Mouse (Mus musculus): ENCODE results near the gene Lamc2.

Gene Lamc2

DNA sequence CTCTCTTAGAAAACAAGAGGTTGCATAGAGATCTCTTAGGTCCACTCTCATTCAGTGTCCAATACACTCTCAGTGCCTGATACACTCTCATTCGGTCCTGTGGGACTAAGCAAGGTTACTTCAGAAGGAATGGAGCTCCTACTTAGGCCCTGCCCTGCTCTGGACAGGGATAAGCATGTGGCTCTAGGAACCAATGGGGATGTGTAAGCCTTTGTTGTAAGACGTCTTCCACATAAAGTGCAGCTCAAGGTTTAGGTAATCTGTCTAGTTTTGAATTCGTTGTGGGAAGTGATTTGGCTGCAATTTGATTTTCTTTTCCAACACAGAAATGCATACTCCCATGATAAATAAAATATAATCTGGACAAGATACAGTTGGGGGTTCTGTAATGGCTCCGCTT, 6.1 kb downstream of the Lamc2 start:
- DNase-seq (ENCODE audit: low spot score in 2 of 2), result no peak

DNA sequence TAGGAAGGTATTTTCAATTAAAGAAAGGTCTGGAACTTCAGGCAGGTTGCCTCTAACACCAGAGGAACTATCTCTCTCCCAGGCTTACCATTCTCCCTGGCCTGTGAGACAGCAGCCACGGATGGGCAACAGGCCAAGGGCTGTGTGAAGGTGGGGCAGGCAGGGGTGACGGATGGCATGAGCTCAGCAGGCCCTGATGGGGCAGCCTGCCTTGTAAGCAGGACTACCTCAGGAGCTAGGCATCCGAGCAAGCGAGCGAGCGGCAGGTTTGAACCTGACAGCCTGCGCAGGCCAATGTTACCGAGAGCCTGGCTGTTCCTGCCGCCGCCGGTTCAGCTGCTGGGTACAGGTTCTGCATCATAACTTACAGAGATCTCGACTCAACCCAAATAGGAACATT, 11.4 kb downstream of the Lamc2 start:
- peak; percentile 63 to 74 for DNase-seq (ENCODE audit: low spot score in 2 of 2)

DNA sequence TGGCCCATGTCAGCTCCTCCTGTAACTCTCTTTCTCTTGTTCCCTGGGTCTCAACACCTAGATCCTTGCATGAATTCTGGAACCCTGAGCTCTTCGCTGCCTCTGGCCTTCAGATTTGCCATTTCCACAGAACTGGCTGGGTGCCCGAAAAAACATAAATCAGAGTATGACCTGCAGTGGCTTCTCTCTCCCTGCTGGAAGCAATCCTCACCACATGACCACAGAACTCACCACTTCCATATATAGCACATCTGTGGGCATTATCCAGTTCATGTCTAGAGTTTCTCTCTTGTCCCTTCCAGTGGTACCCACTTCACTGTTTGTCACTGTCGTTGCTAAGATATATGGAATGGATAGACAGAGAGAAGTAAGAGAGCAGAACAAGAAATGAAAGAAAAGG, 13.0 kb downstream of the Lamc2 start:
- no peak for DNase-seq (ENCODE audit: low spot score in 2 of 2)

DNA sequence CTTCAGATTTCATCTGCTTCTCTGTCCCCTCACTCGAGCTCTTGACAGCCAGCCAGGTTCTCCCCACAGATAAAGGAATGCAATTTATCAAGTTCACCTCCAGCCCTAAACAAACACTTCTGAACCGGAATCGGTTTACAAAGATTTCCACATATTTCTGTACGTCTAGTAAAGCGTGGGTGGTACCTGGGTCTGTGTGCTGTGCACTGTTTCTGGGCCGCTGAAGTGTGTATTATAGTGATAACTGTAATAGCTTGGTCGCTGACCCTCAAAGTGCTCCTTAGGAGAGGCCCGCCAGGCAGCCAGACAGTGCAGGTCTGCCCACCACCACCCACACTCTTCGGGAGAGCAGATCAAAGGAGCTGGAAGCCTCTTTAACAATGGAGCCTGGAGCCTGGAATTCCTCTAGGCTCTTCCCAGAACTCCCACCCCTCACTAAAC, 13.9 kb downstream of the Lamc2 start:
- DNase-seq (ENCODE audit: low spot score in 2 of 2), result no peak

DNA sequence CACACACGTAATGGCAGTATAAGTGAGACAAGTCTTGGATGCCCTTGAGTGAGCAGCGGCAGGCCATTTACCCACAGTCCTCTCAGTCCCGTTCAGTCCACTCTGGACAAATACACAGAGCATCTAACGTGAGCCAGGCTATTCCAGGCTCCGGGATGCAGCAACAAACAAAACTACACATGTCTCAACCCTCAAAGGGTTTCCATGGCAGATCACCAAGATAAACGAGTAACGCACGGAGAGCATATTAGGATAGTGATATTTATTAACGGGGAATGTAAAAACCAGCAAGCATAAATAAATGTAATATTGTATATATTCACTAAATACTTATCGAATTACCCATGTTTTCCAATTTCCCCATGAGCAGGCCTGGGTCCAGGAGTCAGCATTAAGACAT, 15.2 kb downstream of the Lamc2 start:
- DNase-seq (ENCODE audit: low spot score in 2 of 2), result no peak

DNA sequence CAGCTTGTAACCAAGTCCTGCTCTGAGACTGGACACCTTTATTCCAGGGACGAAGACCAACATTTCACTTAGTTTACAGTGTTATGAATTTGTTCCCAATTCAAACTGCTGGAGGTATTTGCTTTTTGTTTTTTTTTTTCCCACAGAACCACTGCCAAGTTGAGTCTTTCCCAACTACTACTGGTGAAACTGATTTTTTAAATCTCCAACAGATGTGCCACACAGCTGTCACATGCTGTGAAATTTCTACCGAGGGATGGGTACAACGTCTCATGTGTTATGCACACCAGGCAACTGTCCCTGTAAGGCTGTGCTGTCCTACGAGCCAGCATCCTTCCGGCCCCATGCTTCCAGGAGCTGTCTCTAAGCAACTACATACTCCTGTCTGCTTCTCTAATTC, 18.0 kb downstream of the Lamc2 start:
- DNase-seq (ENCODE audit: low spot score in 2 of 2), result no peak

DNA sequence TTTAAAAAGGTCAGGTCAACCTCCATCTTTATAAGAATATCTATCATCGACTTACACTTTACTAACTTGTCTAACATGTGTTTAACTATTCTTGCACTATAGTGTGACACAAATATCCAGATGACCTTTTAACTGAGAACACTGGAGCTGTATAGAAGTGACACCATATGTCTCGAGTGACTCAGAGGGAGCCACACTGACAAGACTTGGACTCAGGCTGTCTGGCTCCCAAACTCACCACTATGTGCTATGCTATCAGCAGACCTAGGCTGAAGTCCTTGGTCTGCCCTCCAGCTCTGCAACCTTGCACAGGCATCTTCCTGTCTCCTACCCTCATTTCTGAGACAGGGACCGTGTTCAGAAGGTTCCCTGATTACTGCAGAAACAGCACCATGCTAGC, 22.4 kb downstream of the Lamc2 start:
- no peak for DNase-seq (ENCODE audit: low spot score in 2 of 2)

DNA sequence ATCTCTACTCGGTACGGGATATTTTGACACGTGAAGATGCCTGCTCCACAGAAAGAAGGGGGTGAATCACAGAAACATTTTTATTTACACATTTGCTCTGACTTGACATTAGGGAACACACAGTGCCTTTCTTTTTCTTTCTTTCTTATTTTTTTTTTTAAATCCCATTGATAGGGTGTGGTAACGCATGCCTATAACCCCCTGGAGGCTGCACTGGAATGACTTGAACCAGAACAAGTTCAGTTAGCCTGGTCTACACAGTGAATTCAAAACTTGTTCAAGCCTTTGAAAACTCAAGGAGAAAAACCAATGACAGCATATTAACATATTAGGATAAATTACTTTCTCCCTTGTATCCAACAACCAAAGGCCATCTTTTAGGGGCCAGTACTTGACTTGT, 27.1 kb downstream of the Lamc2 start:
- DNase-seq (ENCODE audit: low spot score in 2 of 2), result no peak

DNA sequence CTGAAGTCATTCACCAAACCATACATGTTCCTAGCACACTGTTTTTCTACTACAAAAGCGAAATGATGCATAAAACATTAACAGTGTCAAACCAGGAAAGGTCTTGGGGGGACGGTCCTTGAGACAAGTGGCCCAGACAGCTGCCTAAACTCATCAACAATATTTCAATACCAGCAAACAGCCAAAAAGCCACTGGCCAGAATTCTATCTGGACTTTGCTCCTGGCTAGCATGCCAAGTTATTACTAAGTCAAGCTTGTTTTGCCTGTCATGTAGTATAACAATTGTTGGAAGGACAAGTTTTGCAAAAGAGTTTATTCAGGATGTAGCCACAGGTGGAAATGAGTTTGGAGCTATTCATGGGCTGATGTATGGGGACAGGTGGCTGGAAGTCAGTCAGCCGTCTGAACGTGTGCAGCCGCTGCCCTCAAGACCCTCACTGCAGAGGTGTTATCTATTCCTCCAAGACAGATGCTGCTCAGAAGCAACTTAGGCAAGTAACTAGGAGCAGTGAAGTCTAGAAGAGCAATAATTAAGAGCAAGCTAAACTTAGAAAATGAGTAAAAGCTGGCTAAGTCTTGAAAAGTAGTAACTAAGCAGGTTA, 29.1 kb downstream of the Lamc2 start:
- no peak for DNase-seq (ENCODE audit: low spot score in 2 of 2)

DNA sequence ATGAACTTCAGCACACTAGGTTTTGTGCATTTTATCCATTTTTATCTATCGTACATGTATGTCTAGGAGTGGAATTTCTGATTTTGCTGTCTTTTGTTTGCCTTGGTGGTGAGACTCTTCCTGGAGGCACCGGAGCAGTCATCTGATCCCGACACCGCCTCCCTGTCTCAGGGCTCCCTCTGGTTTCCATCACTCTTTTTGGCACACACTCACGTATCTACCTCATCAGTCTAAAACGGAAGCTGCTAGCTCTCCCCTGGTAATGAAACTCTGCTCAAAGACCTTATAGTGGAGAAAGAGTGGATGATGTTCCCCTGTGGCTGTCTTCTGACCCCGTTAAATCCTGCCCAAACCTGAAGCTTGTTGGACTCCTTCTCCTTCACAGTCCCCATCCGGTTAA, 30.9 kb downstream of the Lamc2 start:
- DNase-seq (ENCODE audit: low spot score in 2 of 2), result no peak

DNA sequence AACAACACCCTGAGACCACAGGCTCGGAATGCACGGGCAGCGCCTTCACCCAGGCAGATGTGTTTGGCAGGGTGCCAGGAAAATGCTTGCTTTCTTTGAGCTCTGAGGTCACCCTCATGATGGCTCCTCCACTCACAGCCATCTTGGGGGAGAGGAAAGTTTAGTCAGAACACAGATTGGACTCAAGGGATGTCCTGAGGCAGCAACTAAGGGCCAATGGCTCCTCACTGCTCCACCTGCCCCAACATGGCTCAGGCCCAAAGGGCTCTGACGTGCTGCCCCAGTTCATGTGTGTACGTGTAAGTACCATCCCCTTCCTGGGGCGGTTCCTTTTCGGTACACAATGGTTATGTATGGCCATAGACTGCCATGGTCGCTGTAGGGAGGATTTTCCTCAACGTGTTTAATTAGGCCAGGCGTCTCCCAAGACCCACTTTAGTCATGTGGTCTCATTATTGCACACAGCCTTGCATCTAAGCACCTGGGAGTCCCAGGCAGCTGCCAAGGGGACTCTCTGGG, 32.6 kb downstream of the Lamc2 start:
- peak in 1 of 2 experiments; percentile 67 for DNase-seq (ENCODE audit: low spot score in 2 of 2)

DNA sequence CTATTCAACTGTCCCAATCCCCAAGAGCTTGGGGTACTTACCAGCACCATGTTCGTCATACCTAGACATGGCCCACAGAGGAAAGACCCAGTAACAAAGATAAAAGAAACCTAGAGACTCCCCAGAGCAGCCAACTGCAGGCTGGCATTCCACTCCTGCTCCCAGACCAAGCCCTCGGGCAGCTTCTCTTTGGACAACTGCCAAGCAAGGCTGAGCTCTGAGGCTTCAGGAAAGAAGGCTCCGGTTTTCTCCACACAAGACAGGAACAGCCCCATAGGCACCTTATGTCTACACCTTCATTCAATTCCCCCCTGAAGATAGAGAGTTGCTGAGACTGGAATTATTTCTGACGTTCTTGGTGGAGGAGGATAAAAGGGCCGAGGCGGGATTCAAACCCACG, 33.7 kb downstream of the Lamc2 start:
- DNase-seq (ENCODE audit: low spot score in 2 of 2), result no peak

DNA sequence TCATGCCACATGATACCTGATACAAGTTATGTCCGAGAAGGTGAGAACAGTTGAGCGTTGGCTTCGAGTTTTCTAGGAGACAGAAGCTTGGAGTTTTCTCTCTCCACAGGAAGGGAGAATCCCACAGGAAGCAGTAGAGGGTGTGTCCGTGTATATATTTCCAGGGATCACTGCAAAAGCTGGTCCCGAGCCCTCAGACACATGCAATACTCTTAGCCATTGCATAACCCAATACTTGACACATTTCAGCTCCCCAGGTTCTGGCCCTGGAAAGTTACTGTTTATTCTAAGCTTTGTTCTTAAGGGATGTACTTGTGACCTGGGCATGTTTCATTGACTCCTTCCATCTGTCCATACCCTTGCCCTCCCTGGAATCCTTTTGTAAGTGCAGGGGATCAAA, 40.5 kb downstream of the Lamc2 start:
- no peak for DNase-seq (ENCODE audit: low spot score in 2 of 2)

DNA sequence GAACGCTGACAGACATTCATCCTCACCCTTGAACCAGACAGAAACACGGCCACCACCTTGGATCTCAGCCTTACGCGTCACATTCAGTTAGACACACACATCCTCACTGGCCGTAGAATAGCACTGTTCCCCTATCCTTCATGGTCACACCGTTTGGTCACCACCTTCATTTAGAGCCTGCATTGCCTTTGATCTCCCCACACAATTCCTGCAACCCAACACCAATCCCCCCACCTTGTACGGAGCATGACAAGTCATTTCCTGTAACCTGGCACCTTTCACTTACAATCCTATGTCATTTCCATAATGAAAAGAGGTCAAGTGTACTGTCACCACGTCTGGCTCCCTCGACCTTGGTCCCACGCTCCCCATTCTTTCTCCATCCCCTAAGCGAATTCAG, 42.2 kb downstream of the Lamc2 start:
- DNase-seq (ENCODE audit: low spot score in 2 of 2), result no peak

DNA sequence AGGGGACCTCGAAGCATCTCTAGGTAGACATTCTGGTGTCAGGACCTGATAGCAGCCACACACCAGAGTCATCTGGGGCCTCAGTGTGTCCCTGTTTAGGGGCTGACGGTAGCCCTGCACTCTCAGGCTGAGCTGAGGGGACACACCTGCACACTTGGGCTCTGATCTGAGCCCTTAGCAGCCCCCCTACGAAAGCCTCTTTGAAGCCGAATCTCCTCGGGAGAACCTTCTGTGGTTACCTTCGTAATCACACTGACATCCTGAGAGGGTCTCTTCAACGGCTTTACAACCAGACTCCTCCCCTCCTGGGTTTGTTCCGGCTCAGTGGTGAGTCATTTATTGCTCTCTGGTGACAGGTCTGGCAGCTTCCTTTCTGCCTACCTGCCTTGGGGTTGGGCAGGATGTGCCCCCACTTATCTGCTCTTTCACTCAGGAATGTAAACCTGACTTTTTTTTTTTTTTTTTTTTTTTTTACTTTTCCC, 45.5 kb downstream of the Lamc2 start:
- DNase-seq (ENCODE audit: low spot score in 2 of 2), result no peak

DNA sequence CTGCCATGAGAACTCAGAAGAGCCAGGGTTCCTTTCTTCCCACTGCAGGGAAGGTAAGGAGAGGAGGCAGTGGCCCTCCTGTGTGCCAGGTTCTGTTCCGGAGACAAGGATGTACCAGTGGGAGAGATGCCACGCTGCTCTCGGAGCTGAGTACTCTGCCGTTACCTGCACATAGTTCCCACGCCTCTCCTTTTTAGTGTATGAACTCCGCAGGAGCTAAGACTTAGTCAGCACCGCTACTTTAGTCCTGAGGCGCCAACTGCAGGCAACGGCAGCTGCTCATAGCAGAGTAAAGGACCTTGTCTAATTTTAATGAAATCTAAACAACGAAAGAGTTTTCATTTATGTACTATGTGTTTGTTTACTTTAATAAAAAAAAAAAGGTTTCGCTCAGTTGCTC, 46.0 kb downstream of the Lamc2 start:
- no peak for DNase-seq (ENCODE audit: low spot score in 2 of 2)

DNA sequence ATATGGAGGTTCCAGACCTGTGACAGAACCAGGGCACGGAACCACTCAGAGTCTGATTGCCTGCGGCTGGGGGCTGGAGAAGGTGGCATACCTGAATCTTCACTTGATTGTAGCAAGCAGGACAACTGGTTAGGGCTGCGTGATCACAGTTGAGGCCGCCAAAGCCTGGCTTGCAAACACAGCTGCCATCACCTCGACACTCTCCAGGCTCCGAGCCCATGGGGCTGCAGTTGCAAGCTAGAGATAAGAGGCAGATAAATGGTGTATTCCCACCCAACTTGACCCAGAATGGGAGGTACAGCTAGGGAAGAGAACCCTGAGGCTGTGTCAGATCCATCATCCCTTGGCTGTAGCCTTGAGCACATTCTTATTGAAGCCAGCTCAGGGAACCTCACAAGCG, 46.6 kb downstream of the Lamc2 start:
- DNase-seq (ENCODE audit: low spot score in 2 of 2), result no peak

DNA sequence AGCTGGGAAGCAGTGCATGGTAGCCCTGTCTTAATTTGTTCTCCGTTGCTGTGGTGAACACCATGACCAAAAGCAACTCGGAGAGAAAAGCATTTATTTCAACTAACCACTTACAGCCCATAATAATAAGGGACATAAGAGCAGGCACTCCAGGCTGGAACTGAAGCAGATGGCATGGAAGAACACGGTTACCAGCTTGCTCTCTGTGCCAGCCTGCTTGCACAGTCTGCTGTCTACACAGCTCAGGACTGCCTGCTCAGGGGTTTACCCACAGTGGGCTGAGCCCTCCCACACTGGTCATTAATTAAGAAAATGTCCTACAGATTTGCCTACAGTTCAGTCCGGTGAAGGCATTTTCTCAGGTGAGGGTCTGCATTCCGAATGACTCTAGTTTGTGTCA, 47.8 kb downstream of the Lamc2 start:
- no peak for DNase-seq (ENCODE audit: low spot score in 2 of 2)

DNA sequence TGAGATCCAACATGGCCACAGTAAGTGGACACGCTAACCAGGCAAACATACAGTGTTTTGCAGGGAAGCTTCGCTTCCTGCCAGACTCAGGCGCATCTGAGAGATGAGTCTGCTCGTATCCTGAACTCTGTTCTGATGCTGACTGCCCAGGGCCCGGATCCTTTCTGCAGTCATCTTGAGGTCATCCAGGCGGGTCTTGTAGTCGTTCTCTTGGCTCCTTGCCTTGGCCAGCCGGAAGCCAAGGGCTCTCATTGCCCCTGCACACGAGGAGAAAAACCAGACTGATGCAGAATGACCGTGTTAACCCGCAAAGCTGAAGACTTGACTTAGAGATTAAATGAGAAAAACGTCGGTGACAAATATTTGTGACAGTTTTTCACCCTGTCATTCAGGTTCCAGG, 49.6 kb downstream of the Lamc2 start:
- no peak for DNase-seq (ENCODE audit: low spot score in 2 of 2)

DNA sequence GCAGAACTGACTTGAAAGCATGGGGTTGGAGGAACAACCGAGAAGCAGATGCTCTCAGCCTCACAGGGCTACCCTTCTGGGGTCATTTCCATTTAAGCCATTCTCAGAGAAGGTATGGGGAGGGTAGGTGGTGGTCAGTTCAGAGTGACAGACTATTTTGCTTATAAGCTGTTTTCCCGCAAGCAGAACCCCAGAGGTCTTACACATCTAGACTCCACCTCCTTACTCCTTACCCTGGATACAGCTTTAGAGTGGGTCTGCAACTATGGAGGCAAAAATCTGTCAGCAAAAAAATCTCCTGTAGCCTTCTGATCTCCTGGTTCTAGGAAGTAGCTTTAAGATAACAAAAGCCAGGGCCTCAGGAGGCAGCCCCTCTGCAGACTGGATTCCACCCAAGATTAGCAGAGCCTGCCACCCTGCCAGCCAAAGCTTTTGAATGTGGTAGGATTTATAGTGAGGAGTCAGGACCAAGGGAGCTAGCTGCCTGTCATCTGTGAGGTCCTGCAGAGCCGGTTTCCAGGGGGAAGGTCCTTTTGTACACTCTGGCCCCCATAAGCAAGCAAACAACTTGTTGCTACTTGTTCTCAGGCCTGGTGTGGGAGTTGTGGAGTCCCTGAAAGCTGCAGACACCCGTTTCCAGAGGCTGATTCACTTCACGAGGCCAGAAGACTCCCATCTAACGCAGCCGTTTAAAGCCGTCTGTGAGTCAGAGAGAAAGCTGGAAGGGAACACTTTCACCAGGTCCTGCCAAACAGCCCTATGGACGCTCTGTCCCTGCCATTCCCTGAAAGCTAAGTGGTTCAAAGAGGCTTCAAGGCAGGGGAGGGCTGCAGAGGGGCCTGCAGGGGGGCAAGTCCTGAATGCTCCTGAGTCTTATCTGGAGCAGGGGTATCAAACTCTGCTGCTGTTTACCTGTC, 52.1 kb downstream of the Lamc2 start:
- peak in 1 of 2 experiments; percentile 64 for DNase-seq (ENCODE audit: low spot score in 2 of 2)

DNA sequence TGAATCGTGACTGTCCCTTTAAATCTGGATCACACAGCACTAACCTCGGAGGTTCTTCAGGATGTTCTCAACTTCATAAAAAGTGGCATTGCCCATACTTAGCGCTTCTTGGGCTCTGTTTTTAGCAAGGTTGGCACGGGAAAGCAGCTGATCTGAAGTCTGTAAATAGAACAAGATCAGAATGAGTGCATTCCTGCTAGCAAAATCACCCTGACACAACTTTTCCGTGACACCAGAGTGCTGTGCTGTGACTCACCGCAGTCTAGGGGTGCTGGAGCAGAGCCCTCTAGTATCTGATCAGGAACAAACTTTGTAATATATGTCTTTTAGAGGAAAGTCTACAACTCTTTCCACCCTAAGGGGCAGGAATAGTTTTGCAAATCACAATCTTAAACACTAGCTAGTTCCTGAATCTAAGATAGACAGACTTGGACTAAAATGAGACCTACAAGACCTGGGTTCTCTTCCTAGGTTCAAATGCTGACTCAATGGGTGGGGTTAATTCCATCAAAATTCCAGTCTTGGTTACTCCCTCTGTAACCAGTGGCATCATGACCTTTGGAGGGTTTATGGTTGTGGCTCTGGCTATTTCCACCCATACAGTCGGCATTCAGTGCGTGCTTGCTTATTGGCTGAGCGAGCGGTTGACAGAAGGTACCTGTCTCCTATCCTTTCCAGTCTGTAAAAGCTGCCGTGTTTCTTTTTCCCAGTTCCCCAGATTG, 56.1 kb downstream of the Lamc2 start:
- DNase-seq (ENCODE audit: low spot score in 2 of 2), result no peak

DNA sequence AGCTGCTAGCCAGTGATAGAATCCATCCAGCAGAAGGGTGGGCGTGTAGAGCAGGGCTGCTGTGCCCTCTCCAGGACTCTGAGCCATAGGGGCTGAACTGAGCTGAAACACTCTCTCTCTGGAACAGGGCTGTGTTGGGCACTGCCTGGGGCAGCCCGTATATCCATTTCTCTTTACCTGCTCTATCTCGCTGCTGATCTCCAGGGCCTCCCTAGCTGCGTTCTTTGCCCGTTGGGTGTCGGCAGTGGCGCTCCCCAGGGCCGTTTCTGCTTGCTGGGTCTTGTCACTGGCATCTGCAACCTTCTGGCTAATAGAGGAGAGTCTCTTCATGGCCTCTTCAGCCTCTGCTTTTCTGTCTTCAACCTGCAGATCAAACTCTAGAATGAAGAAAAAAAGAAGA, 57.5 kb downstream of the Lamc2 start:
- peak in 1 of 2 experiments; percentile 46 for DNase-seq (ENCODE audit: low spot score in 2 of 2)
